Mouse (Mus musculus) megakaryocyte, adult 5-6 weeks (primary cell): ENCODE measurements around the gene Ambra1. TPM values are rescaled to one million over a fixed set of nuclear protein-coding genes. Genes with fewer than 3 reads are reported as not detected.

Source experiments
- ATAC-seq: 2 replicates; pipeline ENCODE4 v1.8.0; 2016; ENCODE audit warnings: mild to moderate bottlenecking, inconsistent platforms; ENCODE audit not compliant: poor library complexity, severe bottlenecking
- total RNA-seq, 2 experiments: library from RNA; stranded (forward) in 1 of 2; stranded (reverse) in 1 of 2; fragments of 153-499, 151-499 nt in 1 of 2; fragments of 221-1000, 200-1000 nt in 1 of 2; gene quantifications; 2 replicates each; pipeline versions ENCODE4 v1.2.3 to v1.2.4; 2015 to 2017

The Ambra1 gene
- total RNA-seq, 2 experiments from 2014 or later = 15.1 to 22.4 TPM

GRCm38 (mm10) chr2:91916346-91916977 is 186.5 kb downstream of the Ambra1 start:
- ATAC-seq = no peak

- no peak for ATAC-seq
These were observed 187.2 kb downstream of the Ambra1 start for GRCm38 (mm10) chr2:91917096-91917495.

- ATAC-seq = no peak
These were observed 190.2 kb downstream of the Ambra1 start for GRCm38 (mm10) chr2:91920130-91920529.

DNA sequence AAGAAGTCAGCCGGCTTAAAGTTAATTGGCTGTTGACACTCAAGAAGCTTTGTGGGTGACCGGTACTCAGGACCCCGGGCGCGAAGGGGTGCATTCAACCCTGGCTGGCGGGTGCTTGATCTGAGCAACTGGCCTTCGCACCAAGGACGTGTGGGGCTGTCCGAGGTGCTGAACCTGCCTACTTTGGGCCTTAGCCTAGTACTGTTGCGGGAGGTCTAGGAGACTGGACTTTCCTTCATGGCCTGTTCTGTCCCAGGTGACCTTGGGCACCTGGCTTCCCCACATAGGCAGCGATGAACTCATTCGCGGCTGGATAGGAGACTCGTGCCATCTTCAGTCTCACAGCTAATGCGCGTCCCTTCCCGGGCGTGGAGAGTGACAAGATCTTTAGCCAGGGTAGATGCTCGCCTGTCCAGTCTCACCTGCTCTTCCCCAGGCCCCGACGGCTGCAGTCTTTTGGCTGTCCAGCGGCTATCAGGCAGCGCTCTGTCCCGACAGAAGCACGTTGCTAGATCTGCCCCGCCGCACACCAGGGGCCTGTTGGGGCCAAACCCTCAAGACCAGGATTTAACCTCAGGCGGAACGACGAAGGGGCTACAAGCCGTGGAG is 191.4 kb downstream of the Ambra1 start:
- 0 out of 2 replicates have a peak, but pooled peaks have one; percentile 16 for ATAC-seq

DNA sequence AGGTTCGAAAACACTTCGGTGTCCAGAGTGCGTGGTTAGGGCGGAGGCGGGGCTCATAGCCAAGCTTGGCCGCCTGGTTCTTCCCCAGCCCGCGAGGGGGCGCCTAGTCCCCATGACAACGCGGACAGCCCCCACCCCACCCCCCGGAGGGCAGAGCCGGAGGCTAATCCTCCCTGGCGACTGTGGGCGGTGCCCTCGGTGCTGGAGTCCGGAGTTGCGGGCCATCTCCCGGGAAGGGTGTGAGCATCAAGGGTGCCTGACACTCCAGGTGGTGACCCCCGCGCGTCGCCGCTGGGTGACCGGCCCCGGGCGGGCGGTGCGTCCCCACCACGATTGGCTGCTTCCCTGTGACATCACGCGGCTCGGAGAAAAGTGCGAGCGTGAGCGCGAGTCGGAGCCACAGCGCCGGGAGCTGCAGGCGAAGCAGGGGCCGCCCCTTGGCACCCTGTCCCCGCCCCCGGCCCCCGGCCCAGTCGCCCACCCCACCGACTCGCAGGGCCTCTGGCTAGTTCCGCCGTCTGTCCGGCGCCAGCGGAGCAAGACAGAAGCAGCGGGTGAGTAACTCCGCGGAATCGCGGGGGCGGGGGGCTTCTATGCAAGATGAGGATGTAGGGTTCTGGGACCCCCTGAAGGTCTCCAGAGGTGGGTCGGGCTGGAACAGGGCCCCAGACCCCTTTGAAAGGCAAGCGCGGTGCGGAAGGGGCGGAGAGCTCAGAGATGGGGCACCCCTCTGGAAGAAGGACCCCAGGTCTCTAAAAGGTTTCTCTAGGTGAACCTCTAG is 192.0 kb downstream of the Ambra1 start:
- ATAC-seq = peak; percentile 46

DNA sequence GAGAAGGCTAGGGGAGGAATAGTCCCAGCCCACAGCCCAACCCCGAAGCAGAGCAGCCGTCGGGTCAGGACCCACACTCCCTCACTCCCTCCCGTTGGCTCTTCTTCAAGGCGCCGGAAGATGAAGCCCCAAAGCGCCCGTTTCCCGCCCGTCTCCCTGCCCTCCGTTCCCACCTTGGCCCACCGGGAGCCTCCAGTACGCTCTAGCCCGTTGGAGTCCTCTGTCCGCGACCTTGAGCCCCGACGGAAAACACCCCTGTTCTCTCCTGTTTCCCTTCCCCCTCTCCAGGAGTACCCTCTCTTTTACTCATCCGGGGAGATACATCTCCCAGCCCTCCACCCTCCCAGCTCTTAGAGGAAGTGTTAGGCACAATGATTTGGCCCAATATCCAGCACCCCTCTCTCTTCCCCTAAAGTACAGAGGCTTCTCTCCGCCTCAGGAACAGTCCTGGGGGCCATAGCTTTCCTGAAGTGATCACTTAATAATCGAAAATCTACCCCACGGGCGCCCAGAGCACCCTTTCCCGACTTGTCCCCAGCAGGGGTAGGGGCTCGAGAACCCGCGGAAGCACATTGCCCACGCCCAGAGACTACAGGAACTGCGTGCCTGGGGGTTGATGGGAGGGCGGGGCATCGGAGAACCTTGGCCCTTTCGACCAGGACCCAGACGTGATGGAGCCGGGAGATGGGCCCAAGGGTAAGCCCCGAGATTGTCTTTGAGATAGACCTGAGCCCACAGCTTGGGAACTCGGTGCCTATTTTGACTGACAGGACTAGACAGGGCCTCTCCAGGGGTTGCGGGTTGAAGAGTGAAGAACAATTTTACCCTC is 192.9 kb downstream of the Ambra1 start:
- no peak for ATAC-seq

DNA sequence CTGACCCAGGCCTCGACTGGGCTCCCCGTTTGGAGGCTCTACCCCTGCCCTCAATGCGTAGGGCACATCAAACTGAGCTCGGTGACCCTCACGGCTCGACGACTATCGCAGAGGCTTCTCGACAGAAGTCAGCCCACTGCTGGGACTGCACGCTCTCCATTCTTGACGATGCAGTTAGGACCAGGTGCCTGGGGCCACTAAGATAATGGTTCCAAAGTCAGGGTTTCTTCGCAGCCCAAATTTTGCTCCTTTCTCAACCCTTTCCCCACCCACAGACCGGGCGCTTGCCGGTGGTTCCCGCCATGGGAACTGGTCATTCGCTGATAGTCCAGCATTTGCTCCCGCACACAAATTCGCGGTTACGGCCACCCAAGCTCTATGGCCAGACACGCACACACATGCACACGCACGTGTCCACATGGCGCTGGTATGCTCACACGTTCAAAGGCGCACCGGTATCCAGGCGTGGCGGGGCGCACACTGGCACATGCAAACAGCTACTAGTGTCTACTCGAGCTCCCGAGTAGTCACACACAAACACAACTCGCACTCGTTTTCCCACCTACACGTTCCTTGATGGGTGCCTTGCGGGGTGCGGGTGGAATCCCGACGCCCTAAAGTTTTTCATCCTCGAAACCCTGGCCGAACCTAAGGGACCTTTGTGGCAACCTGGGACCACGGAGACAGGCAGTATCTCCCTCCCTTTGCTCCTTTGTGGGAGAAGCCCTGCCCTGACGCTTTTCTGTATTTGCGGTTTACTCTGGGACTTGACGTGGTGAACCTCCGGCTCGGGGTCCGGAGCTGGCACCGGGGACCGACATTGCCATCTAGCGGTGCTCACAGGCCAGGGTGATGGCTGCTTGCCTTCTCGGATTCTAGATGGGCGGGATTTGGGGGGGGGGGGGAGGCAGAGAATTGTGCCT is 193.7 kb downstream of the Ambra1 start:
- ATAC-seq = peak; percentile 52

DNA sequence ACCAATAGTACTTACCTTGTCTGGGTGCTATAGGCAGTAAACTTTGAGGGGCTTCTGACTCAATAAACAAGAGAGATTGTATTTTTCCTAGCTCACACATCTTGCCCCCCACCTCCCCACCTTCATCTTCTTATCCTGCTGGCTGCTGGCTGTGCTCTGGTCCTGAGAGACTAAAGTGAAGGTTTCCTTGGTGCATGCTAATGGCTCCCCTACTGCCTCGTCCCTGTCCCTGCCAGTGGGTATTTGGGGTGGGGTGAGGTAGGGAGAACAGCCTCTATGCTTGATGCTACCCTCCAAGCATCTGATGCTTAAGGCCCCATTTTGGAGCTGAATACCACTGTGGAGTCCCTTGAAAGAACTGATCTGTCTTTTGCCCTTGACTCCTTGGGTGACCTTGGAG is 194.8 kb downstream of the Ambra1 start:
- no peak for ATAC-seq

GRCm38 (mm10) chr2:91925442-91925841 is 195.5 kb downstream of the Ambra1 start:
- no peak for ATAC-seq

- ATAC-seq = no peak
These were observed 197.0 kb downstream of the Ambra1 start, which contains the start of gene Chrm4 for GRCm38 (mm10) chr2:91926949-91927348. TSS of gene Chrm4 (plus strand) at chr2:91927249.

DNA sequence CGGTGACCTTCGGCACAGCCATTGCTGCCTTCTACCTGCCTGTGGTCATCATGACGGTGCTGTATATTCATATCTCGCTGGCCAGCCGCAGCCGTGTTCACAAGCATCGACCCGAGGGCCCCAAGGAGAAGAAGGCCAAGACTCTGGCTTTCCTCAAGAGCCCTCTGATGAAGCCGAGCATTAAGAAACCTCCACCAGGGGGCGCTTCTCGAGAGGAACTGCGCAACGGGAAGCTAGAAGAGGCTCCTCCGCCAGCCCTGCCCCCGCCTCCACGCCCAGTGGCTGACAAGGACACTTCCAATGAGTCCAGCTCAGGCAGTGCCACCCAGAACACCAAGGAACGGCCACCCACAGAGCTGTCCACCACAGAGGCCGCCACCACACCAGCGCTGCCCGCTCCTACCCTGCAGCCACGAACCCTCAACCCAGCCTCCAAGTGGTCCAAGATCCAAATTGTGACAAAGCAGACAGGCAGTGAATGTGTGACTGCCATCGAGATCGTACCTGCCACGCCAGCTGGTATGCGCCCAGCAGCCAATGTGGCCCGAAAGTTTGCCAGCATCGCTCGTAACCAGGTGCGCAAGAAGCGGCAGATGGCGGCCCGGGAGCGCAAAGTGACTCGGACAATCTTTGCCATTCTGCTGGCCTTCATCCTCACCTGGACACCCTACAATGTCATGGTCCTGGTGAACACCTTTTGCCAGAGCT is 198.0 kb downstream of the Ambra1 start:
- ATAC-seq = peak; percentile 68

- ATAC-seq = no peak
These were observed 198.8 kb downstream of the Ambra1 start for GRCm38 (mm10) chr2:91928534-91929350.

- no peak for ATAC-seq
These were observed 199.5 kb downstream of the Ambra1 start for GRCm38 (mm10) chr2:91929455-91929854.

- ATAC-seq = 0 out of 2 replicates have a peak, but pooled peaks have one; percentile 25
These were observed 200.0 kb downstream of the Ambra1 start for GRCm38 (mm10) chr2:91929936-91930335.

GRCm38 (mm10) chr2:91930761-91931291 is 200.9 kb downstream of the Ambra1 start:
- ATAC-seq = no peak

GRCm38 (mm10) chr2:91931328-91932159 is 201.6 kb downstream of the Ambra1 start:
- ATAC-seq = no peak

GRCm38 (mm10) chr2:91932160-91932711 is 202.3 kb downstream of the Ambra1 start, which contains the start of gene Mdk:
TSS of gene Mdk (minus strand) at chr2:91932297.
- no peak for ATAC-seq
